Mouse (Mus musculus) embryo, embryonic 11 days (tissue): ENCODE measurements around the gene Mipol1.
A peak's percentile ranks its signal among the peaks of the same experiment; 100 is the strongest.
"Not testable (repeated sequence)": the region's sequence is repeated elsewhere in the genome, so short reads cannot be mapped to it uniquely, and the experiment has no call there.

Experiments
- DNase-seq: peaks from one replicate; pipeline ENCODE4 v3.0.0-alpha.2; 2015

The Mipol1 gene

DNA sequence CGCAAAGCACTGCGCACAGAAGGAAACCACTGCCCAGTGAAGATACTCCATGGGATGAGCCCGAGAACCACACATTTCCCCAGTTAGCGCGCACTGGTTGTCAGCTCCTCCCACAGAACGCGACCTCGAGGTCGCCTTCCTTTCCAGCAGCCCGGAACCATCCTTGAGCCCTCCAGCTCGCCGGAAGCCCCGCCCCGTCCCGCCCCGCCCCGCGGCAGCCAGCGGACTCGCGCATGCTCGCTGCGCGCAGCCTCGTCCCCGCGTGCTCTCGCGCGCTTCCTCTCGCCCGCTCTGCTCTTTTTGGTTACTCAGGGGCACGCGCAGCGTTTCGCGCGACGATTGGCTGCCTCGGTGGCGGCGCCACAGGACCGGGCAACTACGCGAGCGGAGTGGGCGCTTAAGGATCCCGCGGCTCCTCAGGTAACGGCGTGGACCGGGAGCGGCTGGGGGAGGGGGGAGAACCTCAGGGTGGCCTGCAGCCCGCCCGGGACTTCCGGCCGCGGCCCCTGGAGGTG is at the start of gene Mipol1, which contains the start of gene Prps1l3:
TSS of gene Mipol1 (plus strand) at position 236 of the 515 bp plus-strand sequence.
TSS of gene Prps1l3 (plus strand) at position 221 of the 515 bp plus-strand sequence.
- DNase-seq, result peak; percentile 96

DNA sequence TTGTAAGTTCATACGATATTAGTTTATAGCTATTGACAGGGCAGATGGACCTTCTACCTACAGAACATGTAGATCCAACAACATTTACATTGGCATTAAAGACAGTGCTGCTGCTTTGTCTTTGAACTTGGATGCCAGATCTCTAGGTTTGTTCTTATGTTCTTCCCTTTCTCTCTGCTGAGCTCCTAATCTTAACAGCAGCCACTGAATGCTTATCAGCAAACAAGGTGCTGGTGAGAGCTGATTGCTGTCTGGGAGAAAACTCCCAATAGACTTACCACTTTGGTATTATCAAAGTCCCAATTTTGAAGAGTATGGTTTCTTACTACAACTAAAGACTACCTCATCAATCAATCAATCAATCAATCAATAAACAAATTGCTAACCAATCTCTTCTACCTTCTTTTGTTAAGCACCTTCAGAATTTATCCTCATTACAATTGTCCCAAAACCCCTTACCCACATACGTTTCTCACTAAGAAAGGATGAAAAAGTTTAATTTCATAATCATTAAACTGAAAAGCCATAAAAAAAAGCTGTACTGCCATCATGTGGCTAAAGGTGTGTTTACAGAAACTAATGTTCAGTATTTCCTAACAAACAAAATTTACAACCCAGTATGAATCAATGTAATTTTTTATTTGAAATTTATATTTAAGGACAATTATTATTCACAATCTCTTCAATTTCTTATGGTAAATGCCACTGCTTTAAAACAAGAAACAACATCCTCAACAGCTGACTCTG is 45.7 kb upstream of the Mipol1 start:
- peak; percentile 29 for DNase-seq

DNA sequence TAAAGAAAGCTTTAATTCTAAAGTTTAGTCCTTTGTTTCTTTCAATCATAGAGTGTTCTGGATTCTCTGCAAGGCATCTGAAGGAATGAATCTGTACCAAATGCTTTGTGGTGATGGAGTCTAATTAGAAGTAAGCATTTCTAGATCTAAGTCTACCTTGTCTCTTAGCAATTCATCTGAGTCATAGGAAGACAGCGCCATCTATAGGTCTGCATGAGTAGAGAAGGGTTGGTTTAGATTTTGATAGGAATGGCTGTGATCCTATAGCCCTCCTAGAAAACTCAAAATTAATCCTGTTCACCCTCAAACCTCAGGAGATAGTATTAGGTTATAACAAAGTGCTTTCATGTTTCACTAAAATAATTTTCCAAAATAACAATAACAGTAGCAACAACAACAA is 44.8 kb upstream of the Mipol1 start:
- DNase-seq, result peak; percentile 64

DNA sequence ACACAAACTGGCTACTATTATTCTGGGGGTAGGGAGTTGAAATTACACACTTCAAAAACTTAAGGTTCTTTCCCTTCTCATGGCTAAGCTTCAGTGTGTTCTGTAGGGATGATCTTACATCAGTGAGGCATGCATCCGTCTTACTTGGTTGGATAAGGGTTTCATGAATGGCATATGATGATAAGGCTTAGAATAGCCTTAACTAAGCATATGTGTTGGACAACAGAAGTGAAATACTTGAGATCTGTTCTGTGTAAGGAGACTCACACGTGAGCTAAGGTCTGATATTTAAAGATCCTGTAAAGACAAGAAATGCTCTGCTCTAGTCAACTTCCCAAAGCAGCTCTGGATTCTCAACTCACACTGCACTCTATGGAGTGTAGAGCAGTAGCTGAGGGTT is 44.1 kb upstream of the Mipol1 start:
- DNase-seq, result no peak

DNA sequence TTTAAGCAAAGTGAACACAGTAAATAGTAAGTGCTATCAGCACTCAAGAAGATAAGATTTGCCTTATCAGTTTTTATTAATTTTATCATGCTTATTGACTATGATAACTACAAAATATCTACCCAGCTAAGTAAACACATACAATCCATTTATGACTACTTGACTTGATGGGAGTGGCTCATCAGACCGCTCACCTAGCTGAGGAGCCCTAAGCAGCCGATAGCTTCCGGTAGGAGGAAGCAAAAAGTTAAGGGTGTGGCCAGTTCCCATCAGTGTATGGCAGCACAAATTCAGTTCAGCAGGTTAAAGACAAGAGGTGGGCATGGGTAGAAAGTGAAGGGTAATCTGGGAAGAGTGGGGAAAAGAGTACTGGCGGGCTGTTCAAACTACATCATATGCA is 43.2 kb upstream of the Mipol1 start:
- no peak for DNase-seq

DNA sequence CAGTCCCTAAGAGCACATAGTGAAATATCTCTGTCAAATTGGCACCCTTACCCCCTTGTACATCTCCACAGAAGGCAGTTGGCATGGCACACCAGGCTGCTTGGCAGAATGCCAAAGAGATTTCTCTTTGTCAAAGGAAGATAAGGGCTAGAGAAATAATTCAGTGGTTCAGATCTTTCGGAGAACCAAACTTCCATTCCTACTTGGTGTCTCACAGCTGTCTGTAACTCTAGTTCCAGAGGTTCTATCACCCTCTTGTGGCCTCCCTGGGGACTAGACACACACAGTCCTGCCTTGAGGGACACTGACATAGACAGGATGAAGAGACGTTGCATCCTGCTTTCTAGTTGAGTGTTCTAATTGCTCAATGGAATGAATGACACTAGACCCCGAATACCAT is 35.6 kb upstream of the Mipol1 start:
- DNase-seq, result peak; percentile 47

DNA sequence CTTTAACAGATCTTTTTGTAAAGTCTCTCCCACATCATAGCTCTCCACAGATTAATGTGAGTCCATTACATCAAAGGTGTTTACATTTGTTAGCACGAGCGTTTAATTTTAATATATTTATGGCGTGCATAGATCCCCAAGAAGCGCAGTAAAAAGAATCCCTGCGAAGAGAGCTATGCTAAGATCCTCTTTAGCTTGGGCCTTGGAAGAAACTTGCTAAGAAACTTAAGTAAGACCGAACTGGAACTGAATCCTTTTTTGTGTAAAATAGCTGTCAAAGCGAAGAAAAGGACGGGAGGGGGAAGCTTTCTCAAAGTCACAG is 34.0 kb upstream of the Mipol1 start:
- no peak for DNase-seq

DNA sequence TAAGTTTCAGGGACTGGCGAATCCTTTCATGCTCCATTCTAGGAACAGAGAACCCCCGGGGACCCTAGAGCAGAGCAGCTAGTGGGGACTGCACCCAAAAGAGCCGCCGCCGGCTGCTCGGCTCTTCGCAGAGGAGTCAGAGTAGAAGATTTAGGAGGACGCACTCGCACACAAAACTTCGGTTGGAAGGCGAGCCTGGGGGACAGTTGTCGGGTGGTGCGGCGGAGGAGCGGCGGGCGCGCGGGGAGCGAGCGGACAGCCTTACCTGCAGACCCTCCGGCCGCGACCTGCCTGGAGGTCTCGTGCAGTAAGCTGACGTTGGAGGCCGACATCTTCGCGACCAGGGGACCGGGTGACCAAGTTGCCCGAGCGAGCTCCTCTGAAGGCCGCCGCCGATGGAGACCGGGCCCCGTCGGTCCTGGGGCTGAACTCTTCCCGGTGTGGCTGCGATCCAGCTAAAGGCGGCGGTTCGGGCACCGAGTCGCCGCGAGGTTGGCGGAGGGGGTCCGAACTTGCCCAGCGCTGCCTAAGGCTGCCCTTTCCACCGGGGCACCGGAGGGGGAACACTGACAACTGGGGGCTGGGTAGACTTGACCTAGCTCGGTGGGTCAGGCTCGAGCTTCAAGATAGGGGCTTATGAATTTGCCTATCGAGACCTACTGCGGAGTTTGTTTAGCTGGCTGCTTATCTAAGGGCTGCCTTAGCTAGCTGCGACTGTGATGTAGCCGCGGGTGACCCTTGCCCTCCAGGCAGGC is 33.4 kb upstream of the Mipol1 start:
- DNase-seq, result peak; percentile 71

DNA sequence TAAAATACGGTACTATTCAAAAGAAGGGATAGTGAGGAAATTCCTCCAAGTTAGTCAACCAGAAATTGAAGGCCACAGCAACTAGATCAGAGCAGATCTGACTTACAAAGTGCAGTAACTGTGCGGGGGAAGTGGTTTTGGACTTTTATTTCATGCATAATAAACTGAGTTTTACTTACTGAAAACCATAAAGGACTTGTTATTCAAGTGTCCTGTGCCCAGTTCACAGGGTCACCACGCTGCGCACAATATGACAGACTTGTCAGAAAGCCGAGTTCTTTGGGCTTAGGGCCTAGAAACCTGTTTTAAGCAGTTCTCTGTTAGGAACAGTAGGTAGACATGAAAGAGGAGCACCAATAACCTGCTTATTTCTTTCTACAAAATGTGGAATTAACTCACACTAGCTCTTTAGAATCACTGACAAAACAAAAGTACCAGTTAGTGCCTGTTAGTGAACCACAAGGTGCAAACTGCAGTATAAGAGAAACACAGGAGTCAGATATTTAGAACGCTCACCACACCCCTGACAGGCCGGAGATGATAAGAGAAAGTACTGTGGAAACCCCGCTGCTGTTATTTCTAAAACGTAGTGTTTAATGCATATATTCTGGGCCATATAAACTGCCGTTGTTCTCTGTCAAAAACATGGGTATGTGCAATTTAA is 32.7 kb upstream of the Mipol1 start, which contains the start of gene Slc25a21:
TSS of gene Slc25a21 (minus strand) at position 110 of the 664 bp plus-strand sequence.
- no peak for DNase-seq

DNA sequence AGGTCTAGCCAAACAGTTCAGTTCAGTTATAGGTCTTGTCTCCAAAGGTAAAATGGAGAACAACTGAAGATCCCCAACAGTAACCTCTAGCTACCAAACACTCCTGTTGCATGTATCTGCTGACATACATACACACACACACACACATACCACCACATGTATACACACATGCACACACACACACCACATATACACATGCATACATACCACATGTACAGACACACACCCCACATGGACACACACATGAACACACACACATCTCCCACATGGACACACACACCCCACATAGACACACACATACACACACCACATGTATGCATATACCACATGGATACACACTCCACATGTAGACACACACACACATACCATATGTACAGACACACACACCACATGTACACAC is 32.0 kb upstream of the Mipol1 start:
- no peak for DNase-seq

DNA sequence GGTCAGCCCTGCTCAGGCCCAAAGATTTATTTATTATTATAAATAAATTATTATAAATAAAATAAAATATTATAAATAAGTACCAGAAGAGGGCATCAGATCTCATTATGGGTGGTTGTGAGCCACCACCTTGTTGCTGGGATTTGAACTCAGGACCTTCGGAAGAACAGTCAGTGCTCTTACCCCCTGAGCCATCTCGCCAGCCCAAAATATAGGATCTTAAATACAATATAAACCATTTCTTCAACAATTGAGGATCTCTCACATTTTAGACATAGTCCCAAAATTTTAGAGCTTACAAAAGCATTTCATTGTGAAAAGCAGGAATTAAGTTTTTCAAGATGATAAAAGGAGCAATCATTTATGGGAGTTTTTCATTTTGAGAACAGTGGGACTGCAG is 30.8 kb upstream of the Mipol1 start:
- no peak for DNase-seq

DNA sequence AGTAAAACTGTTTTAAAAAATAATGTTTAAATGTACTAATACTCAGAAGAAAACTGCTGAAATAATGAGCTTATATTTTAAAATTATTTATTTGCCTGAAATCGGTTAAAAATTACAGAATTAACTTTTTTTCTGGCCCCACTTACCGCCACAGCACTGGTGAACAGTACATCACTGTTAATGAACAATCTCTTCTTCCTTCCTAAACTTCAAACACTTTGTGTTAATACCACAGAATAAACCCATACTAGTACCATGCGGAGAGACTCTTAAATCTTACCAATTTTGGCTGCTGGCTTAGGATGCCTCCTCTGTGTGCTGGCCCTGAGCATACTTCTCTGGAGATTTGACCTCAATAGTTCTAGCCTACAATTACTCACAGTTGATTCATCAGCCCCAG is 28.3 kb upstream of the Mipol1 start:
- DNase-seq, result no peak

DNA sequence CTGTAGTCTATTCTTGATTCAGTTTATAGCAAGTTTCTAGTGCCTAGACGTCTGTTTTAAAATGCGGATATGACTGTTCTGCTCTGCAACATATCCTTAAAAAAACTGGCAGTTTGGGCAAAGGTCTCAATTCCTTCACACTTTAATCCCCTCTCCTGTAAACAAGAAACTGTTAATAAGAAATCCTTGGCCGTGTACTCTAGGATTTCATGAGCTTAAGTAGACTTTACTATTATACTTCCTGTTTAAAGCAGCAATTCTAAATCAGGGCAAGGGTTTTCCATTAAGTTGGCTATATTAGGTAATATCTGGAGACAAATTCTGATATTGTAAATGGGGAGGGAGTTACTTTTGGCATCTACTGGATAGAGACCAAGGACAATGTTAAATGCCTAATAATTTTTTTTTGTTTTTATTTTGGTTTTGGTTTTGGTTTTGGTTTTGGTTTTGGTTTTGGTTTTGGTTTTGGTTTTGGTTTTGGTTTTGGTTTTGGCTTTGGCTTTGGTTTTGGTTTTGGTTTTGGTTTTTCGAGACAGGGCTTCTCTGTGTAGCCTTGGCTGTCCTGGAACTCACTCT is 25.9 kb upstream of the Mipol1 start:
- no peak for DNase-seq

DNA sequence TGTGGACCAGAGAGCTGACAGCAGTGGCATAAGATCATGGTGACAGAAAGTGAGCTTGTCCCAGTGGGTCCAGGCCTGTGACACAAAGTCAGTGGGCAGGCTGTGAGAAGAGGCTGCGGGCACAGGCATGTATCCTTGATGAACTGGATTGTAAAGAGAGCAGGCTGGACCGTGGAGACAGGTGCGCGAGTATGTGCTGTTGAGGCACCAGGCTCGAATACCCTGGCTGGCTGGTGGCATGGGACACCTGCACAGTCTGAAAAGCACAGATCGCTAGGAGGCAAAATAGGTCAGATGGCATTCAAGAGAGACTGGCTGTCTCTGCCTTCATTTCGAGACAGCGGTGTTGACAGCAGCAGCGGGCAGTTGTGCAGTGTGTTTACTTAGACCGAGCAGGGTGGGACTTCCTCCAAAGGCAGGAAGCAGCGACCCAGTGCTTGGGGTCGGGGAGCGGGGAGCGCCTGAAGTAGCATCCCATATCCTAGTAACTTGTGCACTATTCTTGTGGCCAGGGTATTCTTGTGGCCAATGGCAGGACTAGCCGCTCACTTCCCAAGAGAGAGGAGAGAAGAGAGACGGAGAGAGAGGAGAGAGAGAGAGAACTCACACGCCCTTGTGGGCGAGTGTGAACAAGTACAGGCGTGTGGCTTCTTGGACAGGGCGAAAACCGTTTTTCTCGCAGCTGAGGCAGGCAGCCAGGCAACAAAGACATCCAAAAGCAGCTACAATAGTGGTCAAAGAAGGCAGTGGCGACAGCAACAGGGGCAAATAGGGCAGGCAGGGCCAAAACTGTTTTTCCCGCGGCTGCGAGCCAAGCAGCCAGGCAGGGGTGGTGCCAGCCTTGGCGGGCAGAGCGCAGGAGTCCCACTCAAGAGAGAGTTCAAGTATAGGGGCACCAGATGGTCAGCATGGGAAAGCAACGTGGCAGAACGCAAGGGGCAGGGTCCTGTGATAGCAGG is 18.6 kb upstream of the Mipol1 start:
- peak; percentile 69 for DNase-seq

DNA sequence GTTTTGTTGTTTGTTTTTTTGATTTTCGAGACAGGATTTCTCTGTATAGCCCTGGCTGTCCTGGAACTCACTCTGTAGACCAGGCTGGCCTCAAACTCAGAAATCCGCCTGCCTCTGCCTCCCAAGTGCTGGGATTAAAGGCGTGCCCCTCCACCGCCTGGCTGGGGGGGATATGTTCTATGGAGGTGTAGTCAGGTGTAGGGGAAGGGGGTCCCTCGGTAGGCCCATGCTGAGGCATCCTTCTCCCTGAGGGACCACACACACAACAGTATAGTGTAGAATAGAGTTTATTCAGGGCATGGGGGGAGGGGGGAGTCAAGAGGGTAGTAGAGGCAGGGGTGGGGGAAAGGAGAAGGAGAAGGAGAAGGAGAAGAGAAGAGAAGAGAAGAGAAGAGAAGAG is 17.8 kb upstream of the Mipol1 start:
- not testable (repeated sequence) for DNase-seq

DNA sequence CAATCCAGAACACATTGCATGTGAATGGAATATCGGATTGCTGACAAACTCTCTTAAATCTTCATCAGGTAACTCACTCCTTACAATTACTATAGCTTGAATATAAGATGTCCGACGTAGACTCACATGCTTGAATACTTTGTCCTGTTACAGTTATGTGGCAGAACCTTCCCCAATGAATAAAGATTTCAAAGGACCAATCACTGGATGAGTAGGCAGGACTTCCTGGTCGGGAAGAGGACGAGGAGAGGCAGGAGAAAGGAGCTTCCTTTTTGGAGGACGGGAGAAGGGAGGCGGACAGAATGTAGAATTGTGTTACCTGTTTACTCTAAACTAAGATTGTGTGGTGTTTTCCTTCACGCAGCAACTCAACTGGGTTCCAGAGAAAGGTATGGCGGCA is 3.8 kb upstream of the Mipol1 start:
- no peak for DNase-seq

DNA sequence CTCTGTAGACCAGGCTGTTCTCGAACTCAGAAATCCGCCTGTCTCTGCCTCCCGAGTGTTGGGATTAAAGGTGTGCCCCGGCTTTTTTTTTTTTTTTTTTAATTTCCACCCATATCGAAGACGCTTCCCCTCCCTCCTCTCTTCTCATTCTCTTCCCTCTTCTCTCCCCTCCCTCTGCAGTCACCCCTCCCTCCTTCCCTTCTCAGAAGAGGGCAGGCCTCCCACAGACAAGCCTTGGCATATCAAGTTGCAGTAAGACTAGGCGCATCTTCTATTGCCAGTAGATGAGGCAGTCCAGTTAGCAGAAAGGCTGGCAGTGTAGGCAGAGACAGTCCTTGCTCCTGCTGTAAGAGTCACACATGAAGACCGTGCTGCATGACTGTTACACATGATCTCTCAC is 2.5 kb upstream of the Mipol1 start:
- no peak for DNase-seq

DNA sequence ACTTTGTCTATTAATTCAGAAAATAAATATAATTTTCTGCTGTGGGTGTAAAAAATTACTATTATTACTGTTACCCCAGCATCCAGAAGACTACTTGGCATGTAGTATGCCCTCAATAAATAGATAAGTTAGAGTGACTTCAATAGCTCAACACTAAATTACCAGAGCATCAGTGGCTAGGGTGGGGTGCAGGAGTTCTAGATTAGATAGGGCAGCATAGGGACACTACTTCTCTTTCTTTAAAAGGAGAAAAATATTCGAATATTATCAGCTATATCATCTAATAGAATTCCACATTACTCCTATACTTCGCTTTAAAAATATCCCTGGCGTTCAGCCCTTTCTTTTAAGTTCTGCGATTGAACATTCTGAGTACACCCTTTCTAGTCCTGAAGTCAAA is 524 bp upstream of the Mipol1 start:
- no peak for DNase-seq

DNA sequence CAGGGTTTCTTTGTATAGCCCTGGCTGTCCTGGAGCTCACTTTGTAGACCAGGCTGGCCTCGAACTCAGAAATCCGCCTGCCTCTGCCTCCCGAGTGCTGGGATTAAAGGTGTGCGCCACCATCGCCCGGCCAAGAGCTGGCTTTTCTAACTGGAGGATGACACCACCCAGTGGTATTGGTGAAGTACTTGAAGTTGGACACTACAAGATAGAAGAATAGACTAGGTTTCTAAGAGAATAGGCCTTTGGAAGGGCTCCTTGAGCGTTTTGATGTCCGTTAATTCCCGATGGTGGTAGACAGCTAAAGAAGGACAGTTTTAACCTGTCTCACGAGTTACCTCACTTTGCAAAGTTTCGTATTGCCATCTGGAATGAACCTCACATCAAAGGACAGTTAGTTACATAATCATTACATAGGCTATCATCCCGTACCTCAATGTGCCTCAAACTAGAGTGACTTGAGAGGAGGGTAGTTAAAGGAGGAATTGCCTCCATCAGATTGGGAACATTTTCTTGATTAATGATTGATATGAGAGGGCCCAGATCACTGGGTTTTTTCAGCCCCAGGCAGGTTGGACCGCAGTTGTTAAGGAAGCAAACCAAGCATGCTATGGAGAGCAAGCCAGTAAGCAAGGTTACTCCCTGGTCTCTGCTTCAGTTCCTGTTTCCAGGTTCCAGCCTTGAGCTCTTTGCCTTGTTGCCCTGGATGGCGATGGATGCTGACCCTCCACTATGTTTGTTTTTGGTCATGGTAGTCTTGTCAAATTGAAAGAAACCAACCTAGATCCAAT is 1.1 kb downstream of the Mipol1 start:
- peak; percentile 45 for DNase-seq

DNA sequence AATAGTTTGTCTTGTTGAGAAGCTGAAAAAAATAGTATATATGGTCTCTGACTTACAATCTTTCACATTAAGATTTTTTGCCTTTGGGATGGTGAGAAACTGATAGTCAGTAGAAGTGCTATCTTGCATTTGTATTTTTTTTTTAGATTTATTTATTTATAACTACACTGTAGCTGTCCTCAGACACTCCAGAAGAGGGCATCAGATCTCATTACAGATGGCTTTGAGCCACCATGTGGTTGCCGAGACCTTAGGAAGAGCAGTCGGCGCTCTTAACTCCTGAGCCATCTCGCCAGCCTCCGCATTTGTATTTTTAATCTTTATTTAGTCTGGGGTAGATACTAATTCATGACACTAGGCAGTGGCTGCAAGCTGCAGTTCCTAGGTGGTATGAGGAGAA is 3.2 kb downstream of the Mipol1 start:
- DNase-seq, result no peak
